Mouse (Mus musculus) thymus, adult 2 months (tissue): ENCODE data around the gene Tmprss12.
"Not testable (repeated sequence)": the region's sequence is repeated elsewhere in the genome, so short reads cannot be mapped to it uniquely, and the experiment has no call there.

Source experiments
- CTCF ChIP-seq: fragments of 200-500 bp; IDR thresholded peaks from 2 replicates; pipeline ENCODE4 v1.5.1; 2012; ENCODE audit warnings: mild to moderate bottlenecking, control low read depth, low read length, moderate library complexity, borderline replicate concordance; ENCODE audit not compliant: control insufficient read depth, poor library complexity, insufficient read depth; ENCODE audit errors: extremely low read depth
- POLR2A ChIP-seq: fragments of 200-500 bp; IDR thresholded peaks from 2 replicates; pipeline ENCODE4 v1.6.1; 2012; ENCODE audit warnings: mild to moderate bottlenecking, low read length, control low read depth, moderate library complexity; ENCODE audit not compliant: control insufficient read depth, poor library complexity, insufficient read depth; ENCODE audit errors: extremely low read depth

- not testable (repeated sequence) for TF ChIP-seq CTCF, POLR2A
Measured at GRCm38 (mm10) chr15:100337328-100337727, 56.7 kb downstream of the Tmprss12 start.
